Mouse (Mus musculus): ENCODE results near the gene Setd5. TPM values are rescaled to one million over a fixed set of nuclear protein-coding genes. Genes with fewer than 3 reads are reported as not detected.

Gene Setd5
- polyA plus RNA-seq, 1 experiment from 2014 or later: 67.5 TPM

DNA sequence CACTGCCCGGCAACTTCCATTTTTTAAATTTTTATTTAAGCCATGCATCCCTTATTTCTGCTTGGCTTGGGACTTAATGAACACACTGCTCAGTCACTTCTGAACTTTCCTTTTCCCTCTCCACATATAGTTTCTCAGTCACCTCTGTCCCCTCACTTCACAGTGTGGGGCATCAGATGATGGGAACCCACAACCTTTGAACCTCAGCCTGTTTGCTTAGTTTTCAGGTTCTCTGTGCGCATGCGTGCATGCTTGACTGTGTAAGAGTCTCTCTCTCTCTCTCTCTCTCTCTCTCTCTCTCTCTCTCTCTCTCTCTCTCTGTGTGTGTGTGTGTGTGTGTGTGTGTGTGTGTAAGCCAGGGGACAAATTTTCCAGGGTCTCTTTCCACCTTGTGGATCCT, 98.3 kb downstream of the Setd5 start:
- Histone ChIP-seq H3K9me3 (ENCODE audit: low read length) (peaks cover 4% of the 10 kb centered on the region; the same call in 1 of the 2 replicates), H3K36me3 (ENCODE audit: insufficient read depth, low read length) (no peaks in the 10 kb centered on the region), H3K4me3 (ENCODE audit: low read length) (no peak overlapping the region), H3K4me1 (ENCODE audit: insufficient read depth, low read length) (no peaks in the 10 kb centered on the region), H3K9ac (replicated peaks; ENCODE audit: low read length) (no peak overlapping the region), H3K4me2 (replicated peaks; ENCODE audit: low read depth, low read length) (no peak overlapping the region), H3K27ac (ENCODE audit: low read length) (no peak overlapping the region), H3K27me3 (ENCODE audit: insufficient read depth, low read length) (no peaks in the 10 kb centered on the region)
- ATAC-seq (ENCODE audit: low FRiP score, low TSS enrichment): no peak
- 91% methylated on average over 3 of the region's 3 CpGs for WGBS

DNA sequence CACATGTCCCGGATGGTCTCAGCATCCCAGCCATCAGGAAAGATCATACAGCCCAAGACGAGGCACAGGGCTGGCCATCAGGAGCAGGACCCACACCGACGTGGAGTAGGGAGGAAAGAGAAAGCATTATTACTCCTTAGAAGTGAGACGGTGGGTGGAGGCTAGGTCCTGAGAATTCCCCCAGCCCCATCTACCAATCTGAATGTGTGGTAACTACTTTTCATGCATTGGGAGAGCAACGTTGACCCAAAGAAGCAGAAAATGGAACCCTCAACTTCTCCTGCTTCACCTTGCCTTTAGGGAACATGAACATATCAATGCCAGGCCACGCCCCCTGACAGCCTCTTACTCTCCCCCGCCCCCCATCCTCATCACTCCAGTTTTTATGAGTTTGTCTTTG, 99.4 kb downstream of the Setd5 start:
- Histone ChIP-seq H3K9me3 (ENCODE audit: low read length) (peaks cover 4% of the 10 kb centered on the region; the same call in 1 of the 2 replicates), H3K27ac (ENCODE audit: low read length) (no peak overlapping the region), H3K4me1 (ENCODE audit: insufficient read depth, low read length) (no peaks in the 10 kb centered on the region), H3K27me3 (ENCODE audit: insufficient read depth, low read length) (no peaks in the 10 kb centered on the region), H3K36me3 (ENCODE audit: insufficient read depth, low read length) (no peaks in the 10 kb centered on the region), H3K4me3 (ENCODE audit: low read length) (no peak overlapping the region), H3K4me2 (replicated peaks; ENCODE audit: low read depth, low read length) (no peak overlapping the region), H3K9ac (replicated peaks; ENCODE audit: low read length) (no peak overlapping the region)
- no peak for ATAC-seq (ENCODE audit: low FRiP score, low TSS enrichment)
- 76% methylated on average over 8 of the region's 8 CpGs for WGBS

GRCm38 (mm10) chr6:113178286-113179194, 101.4 kb downstream of the Setd5 start:
- peaks cover 4% of the 10 kb centered on the region; the same call in 1 of the 2 replicates for H3K9me3 ChIP-seq (ENCODE audit: low read length)
- H3K27ac ChIP-seq (ENCODE audit: low read length): no peak overlapping the region
- H3K9ac ChIP-seq (replicated peaks; ENCODE audit: low read length): no peak overlapping the region
- no peak overlapping the region for H3K4me3 ChIP-seq (ENCODE audit: low read length)
- H3K27me3 ChIP-seq (ENCODE audit: insufficient read depth, low read length): no peaks in the 10 kb centered on the region
- WGBS: 24% methylated on average over 14 of the region's 14 CpGs
- H3K4me2 ChIP-seq (replicated peaks; ENCODE audit: low read depth, low read length): no peak overlapping the region
- H3K4me1 ChIP-seq (ENCODE audit: insufficient read depth, low read length): no peaks in the 10 kb centered on the region
- no peak for ATAC-seq (ENCODE audit: low FRiP score, low TSS enrichment)
- H3K36me3 ChIP-seq (ENCODE audit: insufficient read depth, low read length): no peaks in the 10 kb centered on the region

- Histone ChIP-seq H3K9me3 (ENCODE audit: low read length) (peaks cover 4% of the 10 kb centered on the region; the same call in 1 of the 2 replicates), H3K27ac (ENCODE audit: low read length) (no peak overlapping the region), H3K4me2 (replicated peaks; ENCODE audit: low read depth, low read length) (no peak overlapping the region), H3K4me3 (ENCODE audit: low read length) (no peak overlapping the region), H3K36me3 (ENCODE audit: insufficient read depth, low read length) (no peaks in the 10 kb centered on the region), H3K9ac (replicated peaks; ENCODE audit: low read length) (no peak overlapping the region), H3K27me3 (ENCODE audit: insufficient read depth, low read length) (no peaks in the 10 kb centered on the region), H3K4me1 (ENCODE audit: insufficient read depth, low read length) (no peaks in the 10 kb centered on the region)
- WGBS: 38% methylated on average over 4 of the region's 4 CpGs
- no peak for ATAC-seq (ENCODE audit: low FRiP score, low TSS enrichment)
Observed at GRCm38 (mm10) chr6:113179195-113179733, 102.1 kb downstream of the Setd5 start.

DNA sequence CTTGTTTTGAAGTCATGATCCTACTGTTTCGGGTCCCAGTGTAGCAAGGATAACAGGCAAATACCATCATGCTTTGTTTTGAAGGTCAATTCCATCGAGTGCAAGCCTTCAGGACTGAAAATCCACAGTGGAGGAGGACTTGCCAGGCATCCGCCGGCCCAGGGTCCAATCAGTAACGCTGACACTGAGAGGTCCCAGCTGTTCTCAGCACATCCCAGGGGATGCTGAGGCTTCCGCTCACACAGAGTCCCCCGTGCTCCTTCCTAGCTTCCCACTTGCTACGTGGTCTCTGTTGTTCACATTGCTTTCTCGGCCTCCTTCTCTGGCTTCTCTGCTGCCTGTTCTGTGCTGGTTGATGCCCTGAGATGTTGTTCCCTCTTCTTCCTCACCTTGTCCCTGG, 107.0 kb downstream of the Setd5 start:
- H3K27me3 ChIP-seq (ENCODE audit: insufficient read depth, low read length): no peaks in the 10 kb centered on the region
- H3K4me2 ChIP-seq (replicated peaks; ENCODE audit: low read depth, low read length): no peak overlapping the region
- ATAC-seq (ENCODE audit: low FRiP score, low TSS enrichment): peak; percentile 78; the same call in 1 of the 2 replicates
- no peaks in the 10 kb centered on the region for H3K4me1 ChIP-seq (ENCODE audit: insufficient read depth, low read length)
- H3K36me3 ChIP-seq (ENCODE audit: insufficient read depth, low read length): no peaks in the 10 kb centered on the region
- H3K27ac ChIP-seq (ENCODE audit: low read length): no peak overlapping the region
- 43% methylated on average over 9 of the region's 9 CpGs for WGBS
- no peak overlapping the region for H3K4me3 ChIP-seq (ENCODE audit: low read length)
- no peak overlapping the region for H3K9ac ChIP-seq (replicated peaks; ENCODE audit: low read length)
- no peaks in the 10 kb centered on the region for H3K9me3 ChIP-seq (ENCODE audit: low read length)

DNA sequence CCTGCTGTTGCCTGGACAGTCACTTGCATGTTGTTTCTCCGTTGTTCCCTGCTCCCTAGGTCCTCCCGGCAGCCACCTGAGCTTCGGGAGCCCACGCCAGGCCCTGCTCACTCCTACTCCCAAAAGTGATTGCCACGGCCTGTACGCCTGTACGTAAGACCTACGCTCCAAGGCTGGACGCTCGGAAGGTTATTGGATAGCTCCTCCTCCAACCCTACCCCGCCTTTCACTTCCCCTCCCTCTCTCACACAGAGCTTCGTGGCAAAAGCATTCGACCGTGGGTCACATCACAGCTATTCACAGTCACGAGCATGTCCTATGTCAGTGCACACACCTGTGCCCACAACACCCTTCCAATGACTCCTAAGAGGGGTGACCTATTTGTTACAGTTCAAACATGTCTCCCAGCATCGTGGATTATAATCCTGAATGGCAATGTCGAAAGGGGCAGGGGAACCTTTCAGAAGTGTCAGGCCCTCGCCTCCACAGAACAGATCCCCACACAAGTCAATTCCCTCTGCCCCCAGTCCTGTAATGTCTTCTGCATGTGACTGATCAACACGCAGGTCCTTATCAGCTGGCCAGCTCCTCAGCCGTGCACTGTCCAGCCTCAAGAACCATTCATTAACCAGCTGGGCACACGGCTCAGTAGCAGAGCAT, 107.8 kb downstream of the Setd5 start:
- H3K4me3 ChIP-seq (ENCODE audit: low read length): no peak overlapping the region
- H3K9ac ChIP-seq (replicated peaks; ENCODE audit: low read length): no peak overlapping the region
- no peaks in the 10 kb centered on the region for H3K36me3 ChIP-seq (ENCODE audit: insufficient read depth, low read length)
- no peak for ATAC-seq (ENCODE audit: low FRiP score, low TSS enrichment)
- H3K9me3 ChIP-seq (ENCODE audit: low read length): no peaks in the 10 kb centered on the region
- H3K27me3 ChIP-seq (ENCODE audit: insufficient read depth, low read length): no peaks in the 10 kb centered on the region
- 76% methylated on average over 21 of the region's 21 CpGs for WGBS
- H3K4me1 ChIP-seq (ENCODE audit: insufficient read depth, low read length): no peaks in the 10 kb centered on the region
- H3K4me2 ChIP-seq (replicated peaks; ENCODE audit: low read depth, low read length): no peak overlapping the region
- H3K27ac ChIP-seq (ENCODE audit: low read length): no peak overlapping the region

- H3K36me3 ChIP-seq (ENCODE audit: insufficient read depth, low read length): no peaks in the 10 kb centered on the region
- H3K9ac ChIP-seq (replicated peaks; ENCODE audit: low read length): no peak overlapping the region
- ATAC-seq (ENCODE audit: low FRiP score, low TSS enrichment): peak; percentile 63; the same call in 1 of the 2 replicates
- peak overlapping the region; percentile 26 for H3K4me3 ChIP-seq (ENCODE audit: low read length)
- 3% methylated on average over 45 of the region's 46 CpGs for WGBS
- no peaks in the 10 kb centered on the region for H3K9me3 ChIP-seq (ENCODE audit: low read length)
- peak overlapping the region; percentile 35 for H3K4me2 ChIP-seq (replicated peaks; ENCODE audit: low read depth, low read length)
- peaks cover 43% of the 10 kb centered on the region for H3K27me3 ChIP-seq (ENCODE audit: insufficient read depth, low read length)
- no peak overlapping the region for H3K27ac ChIP-seq (ENCODE audit: low read length)
- H3K4me1 ChIP-seq (ENCODE audit: insufficient read depth, low read length): peaks cover 12% of the 10 kb centered on the region
Observed at GRCm38 (mm10) chr6:113193765-113194460, 116.7 kb downstream of the Setd5 start.

GRCm38 (mm10) chr6:113194517-113194840, 117.3 kb downstream of the Setd5 start:
- Histone ChIP-seq H3K27me3 (ENCODE audit: insufficient read depth, low read length) (peaks cover 43% of the 10 kb centered on the region), H3K27ac (ENCODE audit: low read length) (no peak overlapping the region), H3K4me1 (ENCODE audit: insufficient read depth, low read length) (peaks cover 12% of the 10 kb centered on the region), H3K36me3 (ENCODE audit: insufficient read depth, low read length) (no peaks in the 10 kb centered on the region), H3K4me3 (ENCODE audit: low read length) (peak overlapping the region; percentile 51), H3K9me3 (ENCODE audit: low read length) (no peaks in the 10 kb centered on the region), H3K9ac (replicated peaks; ENCODE audit: low read length) (no peak overlapping the region), H3K4me2 (replicated peaks; ENCODE audit: low read depth, low read length) (peak overlapping the region; percentile 82)
- 6% methylated on average over 5 of the region's 5 CpGs for WGBS
- 0 out of 2 replicates have a peak, but pooled peaks have one; percentile 31 for ATAC-seq (ENCODE audit: low FRiP score, low TSS enrichment)

DNA sequence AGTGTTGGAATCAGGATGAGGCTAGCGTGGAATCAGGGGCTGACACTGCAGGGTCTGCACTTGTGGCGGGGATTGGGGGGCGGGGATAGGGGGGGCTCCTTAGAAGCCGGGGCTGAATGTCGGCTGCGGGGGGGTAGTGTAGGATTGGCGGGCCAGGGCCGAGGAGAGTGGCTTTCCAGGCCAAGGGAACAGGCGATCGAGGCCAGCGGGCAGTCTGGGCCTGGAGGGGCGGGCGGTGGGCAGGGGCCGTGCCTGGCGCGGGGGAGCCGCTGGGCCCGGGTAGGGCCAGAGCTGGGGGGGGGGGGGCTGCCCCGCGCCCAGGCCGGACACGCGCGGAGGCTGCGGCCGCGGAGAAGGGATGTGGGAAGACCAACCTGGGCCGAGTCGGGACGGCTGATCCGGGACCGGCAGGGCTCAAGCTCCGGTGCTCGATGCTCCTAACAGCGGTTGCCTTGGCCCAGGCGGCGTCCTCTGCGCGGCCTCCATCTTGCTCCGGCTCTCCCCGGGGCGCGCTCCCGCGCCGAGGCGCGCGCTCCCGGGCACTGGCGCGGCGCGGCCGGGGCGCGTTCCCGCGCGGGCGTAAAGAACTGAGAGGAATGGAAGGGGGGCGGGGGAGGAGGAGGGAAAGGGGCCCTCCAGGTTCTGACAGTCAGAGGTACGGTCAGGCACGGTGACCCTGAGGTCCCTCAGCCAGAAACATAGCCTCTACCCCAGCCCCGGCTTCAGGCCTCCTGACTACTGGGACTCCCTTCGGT, 117.9 kb downstream of the Setd5 start, which contains the start of gene Lhfpl4:
Gene Lhfpl4, minus strand, starts transcription at position 544 of the 755 bp plus-strand sequence.
- peak; percentile 63; the same call in 1 of the 2 replicates for ATAC-seq (ENCODE audit: low FRiP score, low TSS enrichment)
- Histone ChIP-seq H3K27me3 (ENCODE audit: insufficient read depth, low read length) (peaks cover 43% of the 10 kb centered on the region), H3K27ac (ENCODE audit: low read length) (no peak within 1 kb of the TSS), H3K9me3 (ENCODE audit: low read length) (no peaks in the 10 kb centered on the region), H3K4me3 (ENCODE audit: low read length) (peak within 1 kb of the TSS; percentile 51), H3K9ac (replicated peaks; ENCODE audit: low read length) (peak within 1 kb of the TSS; percentile 1; the same call in 1 of the 2 replicates), H3K4me2 (replicated peaks; ENCODE audit: low read depth, low read length) (peak within 1 kb of the TSS; percentile 82), H3K36me3 (ENCODE audit: insufficient read depth, low read length) (no peaks in the 10 kb centered on the region), H3K4me1 (ENCODE audit: insufficient read depth, low read length) (peaks cover 12% of the 10 kb centered on the region)
- under 1% methylated on average over 48 of the region's 66 CpGs for WGBS
